Mouse (Mus musculus) embryonic fibroblast, embryonic 13.5 days (primary cell): ENCODE measurements around the gene Eif2b2.

Source experiments
- CTCF ChIP-seq: IDR thresholded peaks from 2 replicates; pipeline ENCODE4 v1.5.1; 2011; ENCODE audit warnings: mild to moderate bottlenecking, control low read depth, low read length, moderate library complexity, borderline replicate concordance; ENCODE audit not compliant: insufficient read depth
- POLR2A ChIP-seq: IDR thresholded peaks from 2 replicates; pipeline ENCODE4 v1.6.1; 2011; ENCODE audit warnings: low read depth, mild to moderate bottlenecking, control low read depth, low read length, moderate library complexity

GRCm38 (mm10) chr12:85184118-85184517 lies 35.2 kb upstream of the Eif2b2 start:
- TF ChIP-seq POLR2A = no peak
- TF ChIP-seq CTCF = no peak
